In genomic region chr1:52648153-52649027, GRCm38 (mm10) we compare ENCODE assay signal across 8 mouse cellular contexts. TPM values are rescaled to one million over a fixed set of nuclear protein-coding genes. Genes with fewer than 3 reads are reported as not detected.
DNase-seq lines count a peak whose midpoint lies in the region; ATAC-seq lines count a peak whose summit lies in the region.

No protein-coding gene starts in this region.

- no peak overlapping the region for H3K4me2 ChIP-seq in forebrain, embryonic 16.5 days (ENCODE audit: low read length)
- H3K4me2 ChIP-seq in hindbrain, embryonic 12.5 days (replicated peaks): no peak overlapping the region

- H3K36me3 ChIP-seq in forebrain, embryonic 16.5 days (ENCODE audit: control insufficient read depth, insufficient read depth): peaks cover 13% of the 10 kb centered on the region; the same call in 1 of the 2 replicates
- peaks cover 26% of the 10 kb centered on the region for H3K36me3 ChIP-seq in hindbrain, embryonic 12.5 days

- H3K9me3 ChIP-seq in forebrain, embryonic 16.5 days (ENCODE audit: control insufficient read depth, low read length): no peaks in the 10 kb centered on the region
- no peaks in the 10 kb centered on the region for H3K9me3 ChIP-seq in hindbrain, embryonic 12.5 days (replicated peaks)

- H3K27ac ChIP-seq in forebrain, embryonic 16.5 days (ENCODE audit: low read length): no peak overlapping the region
- no peak overlapping the region for H3K27ac ChIP-seq in hindbrain, embryonic 12.5 days

- H3K9ac ChIP-seq in forebrain, embryonic 16.5 days (replicated peaks; ENCODE audit: low read depth, low read length): no peak overlapping the region
- no peak overlapping the region for H3K9ac ChIP-seq in hindbrain, embryonic 12.5 days

- peak; percentile 83 for DNase-seq in Muller cell, postnatal 12 days (ENCODE audit: inconsistent ontology term)
- peak; percentile 15 for DNase-seq in c-Kit-positive CD71-positive TER-119-positive erythroid progenitor cells, embryonic 14.5 days (ENCODE audit: low spot score)
- DNase-seq in layer of hippocampus, postnatal 25 days (ENCODE audit: extremely low spot score in 1 of 2, low spot score in 1 of 2): peak; percentile 54 to 74
- peak; percentile 76 to 84 for DNase-seq in lung, postnatal 4 days
- DNase-seq in retina, postnatal 7 days (ENCODE audit: low read depth, low spot score): peak; percentile 47

- no peaks in the 10 kb centered on the region for H3K4me1 ChIP-seq in forebrain, embryonic 16.5 days (replicated peaks; ENCODE audit: control insufficient read depth, insufficient read depth, low read length)
- H3K4me1 ChIP-seq in hindbrain, embryonic 12.5 days: no peaks in the 10 kb centered on the region

- no peak overlapping the region for H3K4me3 ChIP-seq in forebrain, embryonic 16.5 days (replicated peaks; ENCODE audit: low read length)
- no peak overlapping the region for H3K4me3 ChIP-seq in hindbrain, embryonic 12.5 days

- H3K27me3 ChIP-seq in forebrain, embryonic 16.5 days (replicated peaks; ENCODE audit: control insufficient read depth, insufficient read depth, low read length): no peaks in the 10 kb centered on the region
- no peaks in the 10 kb centered on the region for H3K27me3 ChIP-seq in hindbrain, embryonic 12.5 days

- 73% methylated on average over 11 of the region's 11 CpGs for WGBS in forebrain, embryonic 16.5 days
- 82% methylated on average over 11 of the region's 11 CpGs for WGBS in hindbrain, embryonic 12.5 days

- peak; percentile 91 for ATAC-seq in forebrain, embryonic 16.5 days
- ATAC-seq in hindbrain, embryonic 12.5 days (ENCODE audit: low FRiP score): peak; percentile 56; the same call in 1 of the 2 replicates
- no peak for ATAC-seq in erythroblast, adult 5-6 weeks (replicated peaks; ENCODE audit: low FRiP score, poor library complexity, severe bottlenecking)

RNA-seq across cellular contexts. Expression of gene Nemp2, which starts 17.9 kb away (rescaled TPM):
- polyA plus RNA-seq in forebrain, embryonic 16.5 days (2015; fragmentation: Nextera tagmentation; extraction: Ambion mirVana): 9.3 and 9.5 TPM in 2 replicates
- 10.7 and 12.0 TPM in 2 replicates for polyA plus RNA-seq in hindbrain, embryonic 12.5 days (2016; fragmentation: Nextera tagmentation; extraction: Ambion mirVana)
- 1 to 10 TPM; 2.6 to 4.6 TPM for total RNA-seq in layer of hippocampus, postnatal 25 days (2021)
- 1.5 and 2.3 TPM in 2 replicates for total RNA-seq in erythroblast, adult 5-6 weeks (2015; ENCODE audit: low replicate concordance)
- 3.4 and 3.9 TPM in 2 replicates for total RNA-seq in erythroblast, adult 5-6 weeks (2017; ENCODE audit: low replicate concordance)

Comparison
In these comparisons a context has a peak if more than half of its experiments do, and no peak if none do; other contexts are left out.
1. DNase-seq: peak in every context shown above with its lines; median percentile 83 in Muller cell, postnatal 12 days; 80 in lung, postnatal 4 days; 64 in layer of hippocampus, postnatal 25 days; 47 in retina, postnatal 7 days; 15 in c-Kit-positive CD71-positive TER-119-positive erythroid progenitor cells, embryonic 14.5 days.